Mouse (Mus musculus) cerebellum, adult 2 months (tissue): ENCODE data around the gene Crtac1.

Experiments
- CTCF ChIP-seq: fragments of 200-500 bp; IDR thresholded peaks from 2 replicates; pipeline ENCODE4 v1.5.1; 2011; ENCODE audit warnings: low read depth, mild to moderate bottlenecking, control low read depth, low read length, moderate library complexity, borderline replicate concordance; ENCODE audit not compliant: insufficient read depth
- POLR2A ChIP-seq: fragments of 200-500 bp; IDR thresholded peaks from 2 replicates; pipeline ENCODE4 v1.6.1; 2011; ENCODE audit warnings: low read length, control low read depth, borderline replicate concordance; ENCODE audit not compliant: insufficient read depth

- TF ChIP-seq CTCF (no peak), POLR2A (no peak)
Observed at GRCm38 (mm10) chr19:42355476-42355875, 76.1 kb downstream of the Crtac1 start.
